Mouse (Mus musculus) liver, postnatal 0 days (tissue): Measurements from ENCODE around the gene Txndc12. TPM values are rescaled to one million over a fixed set of nuclear protein-coding genes. Genes with fewer than 3 reads are reported as not detected.

Source experiments
- ATAC-seq: fragments of 200-750 bp; cut with Nextera tagmentation; 2 replicates; pipeline ENCODE4 v1.8.0; 2017; ENCODE audit warnings: mild to moderate bottlenecking, moderate library complexity
- DNase-seq: peaks from one replicate; pipeline ENCODE4 v3.0.0-alpha.2; 2016
- H3K27ac ChIP-seq: fragments of 300-500 bp; sonication (generic); 2 replicates; pipeline ENCODE4 v1.5.1; 2014; ENCODE audit warnings: antibody characterized with exemption, moderate library complexity, mild to moderate bottlenecking, low read depth
- H3K27me3 ChIP-seq: fragments of 300-500 bp; sonication (generic); 2 replicates; pipeline ENCODE4 v1.6.1; 2014; ENCODE audit warnings: low read length, control low read depth, mixed read lengths; ENCODE audit not compliant: insufficient read depth
- H3K36me3 ChIP-seq: fragments of 300-500 bp; sonication (generic); replicated peaks from 2 replicates; pipeline ENCODE4 v1.6.1; 2014; ENCODE audit warnings: mild to moderate bottlenecking, control low read depth, low read length, moderate library complexity, mixed read lengths; ENCODE audit not compliant: insufficient read depth
- H3K4me1 ChIP-seq: fragments of 300-500 bp; sonication (generic); 2 replicates; pipeline ENCODE4 v1.6.1; 2014; ENCODE audit warnings: antibody characterized with exemption, mild to moderate bottlenecking, control low read depth; ENCODE audit not compliant: insufficient read depth
- H3K4me2 ChIP-seq: fragments of 300-500 bp; sonication (generic); 2 replicates; pipeline ENCODE4 v1.6.1; 2014; ENCODE audit warnings: low read depth, mild to moderate bottlenecking, low read length, moderate library complexity, mixed read lengths
- H3K4me3 ChIP-seq: fragments of 300-500 bp; sonication (generic); 2 replicates; pipeline ENCODE4 v1.5.1; 2014; ENCODE audit warnings: low read depth, low read length
- H3K9ac ChIP-seq: fragments of 300-500 bp; sonication (generic); replicated peaks from 2 replicates; pipeline ENCODE4 v1.6.1; 2014; ENCODE audit warnings: mild to moderate bottlenecking, moderate library complexity
- H3K9me3 ChIP-seq: fragments of 300-500 bp; sonication (generic); 2 replicates; pipeline ENCODE4 v1.6.1; 2016; ENCODE audit warnings: mild to moderate bottlenecking, control low read depth, low read length, mixed read lengths
- CTCF ChIP-seq: sonication (generic); IDR thresholded peaks from 2 replicates; pipeline ENCODE4 v1.5.1; 2016; ENCODE audit warnings: antibody characterized with exemption, low read depth
- EP300 ChIP-seq: IDR thresholded peaks from 2 replicates; pipeline ENCODE4 v1.6.1; 2016; ENCODE audit warnings: antibody characterized with exemption, low read depth, mild to moderate bottlenecking
- WGBS: fragments of 180-500 bp; shearing (Covaris S2); extraction: QIAGEN DNeasy Blood & Tissue Kit; methylation state at CpG from one replicate; pipeline ENCODE4 v1.1.7; 2014; ENCODE audit not compliant: insufficient replicate concordance; 5-methylcytosine and 5-hydroxymethylcytosine counted together
- polyA plus RNA-seq: library from polyadenylated mRNA; unstranded; fragments of >200 nt; fragmentation: Nextera tagmentation; extraction: Ambion mirVana; gene quantifications from 2 replicates; pipeline ENCODE4 v1.2.1, GENCODE M21; 2015

Txndc12 gene
- 43.1 and 44.2 TPM in 2 replicates for polyA plus RNA-seq

GRCm38 (mm10) chr4:108834115-108834970 is at the start of gene Txndc12:
TSS of gene Txndc12 (plus strand) at chr4:108834601.
- under 1% methylated on average over 34 of the region's 34 CpGs for WGBS
- H3K4me3 ChIP-seq: peak within 1 kb of the TSS; percentile 99

DNA sequence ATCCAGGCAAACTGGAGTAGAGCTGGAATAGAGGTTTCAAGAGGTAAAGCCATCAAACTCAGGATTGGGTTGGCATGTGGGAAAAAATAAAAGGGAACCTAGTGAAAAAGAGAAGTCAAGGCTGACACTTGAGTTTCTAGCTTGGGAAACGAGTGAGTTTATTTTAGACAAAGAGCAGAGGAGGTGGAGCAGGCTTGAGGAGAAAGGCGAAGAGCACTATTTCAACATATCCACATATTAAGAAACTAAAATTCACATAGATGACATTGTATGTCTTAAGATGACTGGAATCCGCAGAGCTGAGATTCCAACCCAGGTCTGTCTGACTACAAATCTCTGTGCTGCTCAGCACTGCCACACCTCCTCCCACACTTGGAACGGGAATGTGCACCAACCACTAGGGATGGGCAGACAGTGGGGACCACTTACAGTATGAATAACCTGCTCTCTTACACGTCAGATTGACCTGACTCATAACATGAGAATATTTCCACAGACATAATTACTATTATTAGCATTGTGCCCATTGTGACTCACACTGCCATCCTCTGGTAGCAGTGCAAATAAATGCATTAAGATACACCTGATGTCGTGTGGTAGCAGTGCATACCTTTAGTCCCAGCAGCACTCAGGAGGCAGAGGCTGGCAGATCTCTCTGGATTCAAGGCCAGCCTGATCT is 45.0 kb upstream of the Txndc12 start:
- Histone ChIP-seq H3K4me2 (no peak overlapping the region), H3K4me3 (no peak overlapping the region), H3K27me3 (no peaks in the 10 kb centered on the region), H3K4me1 (no peaks in the 10 kb centered on the region), H3K36me3 (no peaks in the 10 kb centered on the region), H3K9me3 (no peaks in the 10 kb centered on the region), H3K9ac (no peak overlapping the region), H3K27ac (no peak overlapping the region)
- DNase-seq (no peak), ATAC-seq (no peak)
- peak; percentile 15; the same call in 1 of the 2 replicates for TF ChIP-seq CTCF
- no peak for TF ChIP-seq EP300
- 54% methylated on average over 6 of the region's 6 CpGs for WGBS

More at GRCm38 (mm10) chr4:108834115-108834970, at the start of gene Txndc12:
- H3K27me3 ChIP-seq: no peaks in the 10 kb centered on the region
- 0 out of 2 replicates have a peak, but pooled peaks have one; percentile 6 for TF ChIP-seq EP300
- no peak for TF ChIP-seq CTCF
- no peaks in the 10 kb centered on the region for H3K9me3 ChIP-seq
- peak within 1 kb of the TSS; percentile 95 for H3K4me2 ChIP-seq
- DNase-seq (peak; percentile 82), ATAC-seq (peak; percentile 67)
- peak within 1 kb of the TSS; percentile 94 for H3K27ac ChIP-seq
- peak within 1 kb of the TSS; percentile 98 for H3K9ac ChIP-seq
- H3K36me3 ChIP-seq: peaks cover 5% of the 10 kb centered on the region; the same call in 1 of the 2 replicates
- H3K4me1 ChIP-seq: peaks cover 9% of the 10 kb centered on the region

- Histone ChIP-seq H3K36me3 (no peaks in the 10 kb centered on the region), H3K27ac (no peak overlapping the region), H3K9me3 (no peaks in the 10 kb centered on the region), H3K9ac (no peak overlapping the region), H3K4me1 (no peaks in the 10 kb centered on the region), H3K4me3 (no peak overlapping the region), H3K4me2 (no peak overlapping the region), H3K27me3 (no peaks in the 10 kb centered on the region)
- 30% methylated on average over 1 of the region's 1 CpGs for WGBS
- no peak for ATAC-seq
- TF ChIP-seq CTCF (no peak), EP300 (no peak)
- DNase-seq: no peak
Observed at GRCm38 (mm10) chr4:108790507-108790906, 43.9 kb upstream of the Txndc12 start.

DNA sequence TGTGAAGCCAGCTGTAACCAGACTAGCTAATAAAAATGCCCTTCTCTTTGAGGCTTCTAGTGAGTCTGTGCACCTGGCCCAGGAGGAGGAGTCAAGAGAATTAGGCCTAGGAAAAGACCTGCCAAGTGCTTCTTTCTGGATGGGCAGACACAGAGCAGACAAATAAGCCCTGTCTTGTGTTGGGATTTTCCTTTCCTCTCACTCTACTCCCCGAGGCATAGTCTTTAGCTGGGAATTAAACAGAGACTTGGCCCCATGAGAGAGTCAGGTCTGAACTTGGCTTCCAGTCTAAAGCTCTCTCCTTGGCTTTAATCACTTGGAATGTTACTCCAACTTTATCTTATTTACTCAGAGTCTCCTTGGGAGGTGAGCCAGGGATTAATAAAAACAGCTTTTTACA is 40.5 kb upstream of the Txndc12 start:
- Histone ChIP-seq H3K27ac (no peak overlapping the region), H3K27me3 (no peaks in the 10 kb centered on the region), H3K9ac (no peak overlapping the region), H3K36me3 (no peaks in the 10 kb centered on the region), H3K4me2 (no peak overlapping the region), H3K9me3 (no peaks in the 10 kb centered on the region), H3K4me1 (no peaks in the 10 kb centered on the region), H3K4me3 (no peak overlapping the region)
- TF ChIP-seq CTCF (no peak), EP300 (no peak)
- ATAC-seq (no peak), DNase-seq (no peak)
- 68% methylated on average over 1 of the region's 1 CpGs for WGBS

- DNase-seq (no peak), ATAC-seq (no peak)
- Histone ChIP-seq H3K4me3 (no peak overlapping the region), H3K27me3 (no peaks in the 10 kb centered on the region), H3K36me3 (no peaks in the 10 kb centered on the region), H3K4me2 (no peak overlapping the region), H3K9me3 (no peaks in the 10 kb centered on the region), H3K9ac (no peak overlapping the region), H3K4me1 (no peaks in the 10 kb centered on the region), H3K27ac (no peak overlapping the region)
- TF ChIP-seq EP300: no peak
- no peak for TF ChIP-seq CTCF
- 43% methylated on average over 4 of the region's 4 CpGs for WGBS
Observed at GRCm38 (mm10) chr4:108796701-108797100, 37.7 kb upstream of the Txndc12 start.
